Mouse (Mus musculus) heart, adult 9 months (tissue): ENCODE results near the gene Cadm2.

ENCODE experiments used
- DNase-seq, 2 experiments: peaks; one replicate each; pipeline ENCODE4 v3.0.0; 2022; ENCODE audit warnings: low spot score in 2 of 2

Cadm2 gene

GRCm38 (mm10) chr16:67509079-67509478 lies 111.6 kb downstream of the Cadm2 start:
- no peak for DNase-seq

GRCm38 (mm10) chr16:67482542-67482941 lies 138.2 kb downstream of the Cadm2 start:
- DNase-seq: no peak

GRCm38 (mm10) chr16:67467041-67467440 lies 153.7 kb downstream of the Cadm2 start:
- DNase-seq: no peak

GRCm38 (mm10) chr16:67436301-67436700 lies 184.4 kb downstream of the Cadm2 start:
- no peak for DNase-seq

- no peak for DNase-seq
Observed at GRCm38 (mm10) chr16:67425371-67425770, 195.3 kb downstream of the Cadm2 start.

- no peak for DNase-seq
Observed at GRCm38 (mm10) chr16:67410926-67411325, 209.8 kb downstream of the Cadm2 start.

GRCm38 (mm10) chr16:67410482-67410881 lies 210.2 kb downstream of the Cadm2 start:
- no peak for DNase-seq

- no peak for DNase-seq
Observed at GRCm38 (mm10) chr16:67367745-67368144, 253.0 kb downstream of the Cadm2 start.

GRCm38 (mm10) chr16:67348011-67348410 lies 272.7 kb downstream of the Cadm2 start:
- no peak for DNase-seq

- DNase-seq: no peak
Observed at GRCm38 (mm10) chr16:67347561-67347960, 273.1 kb downstream of the Cadm2 start.

GRCm38 (mm10) chr16:67346621-67347290 lies 274.0 kb downstream of the Cadm2 start:
- DNase-seq: no peak

GRCm38 (mm10) chr16:67344194-67344593 lies 276.5 kb downstream of the Cadm2 start:
- DNase-seq: no peak

- no peak for DNase-seq
Observed at GRCm38 (mm10) chr16:67311033-67311432, 309.7 kb downstream of the Cadm2 start.

GRCm38 (mm10) chr16:67284664-67285063 lies 336.0 kb downstream of the Cadm2 start:
- DNase-seq: no peak

GRCm38 (mm10) chr16:67243598-67243997 lies 377.1 kb downstream of the Cadm2 start:
- no peak for DNase-seq

GRCm38 (mm10) chr16:67234862-67235261 lies 385.8 kb downstream of the Cadm2 start:
- DNase-seq: no peak

- no peak for DNase-seq
Observed at GRCm38 (mm10) chr16:67226696-67227095, 394.0 kb downstream of the Cadm2 start.

GRCm38 (mm10) chr16:67203329-67203728 lies 417.4 kb downstream of the Cadm2 start:
- no peak for DNase-seq

GRCm38 (mm10) chr16:67192852-67193415 lies 427.8 kb downstream of the Cadm2 start:
- no peak for DNase-seq

GRCm38 (mm10) chr16:67192395-67192794 lies 428.3 kb downstream of the Cadm2 start:
- DNase-seq: no peak

GRCm38 (mm10) chr16:67186322-67186721 lies 434.4 kb downstream of the Cadm2 start:
- DNase-seq: no peak

GRCm38 (mm10) chr16:67182958-67183357 lies 437.8 kb downstream of the Cadm2 start:
- no peak for DNase-seq

GRCm38 (mm10) chr16:67175386-67175785 lies 445.3 kb downstream of the Cadm2 start:
- DNase-seq: no peak
